Mouse (Mus musculus): Measurements from ENCODE around the gene Nbas.
A peak's percentile ranks its signal among the peaks of the same experiment; 100 is the strongest.

Nbas gene

DNA sequence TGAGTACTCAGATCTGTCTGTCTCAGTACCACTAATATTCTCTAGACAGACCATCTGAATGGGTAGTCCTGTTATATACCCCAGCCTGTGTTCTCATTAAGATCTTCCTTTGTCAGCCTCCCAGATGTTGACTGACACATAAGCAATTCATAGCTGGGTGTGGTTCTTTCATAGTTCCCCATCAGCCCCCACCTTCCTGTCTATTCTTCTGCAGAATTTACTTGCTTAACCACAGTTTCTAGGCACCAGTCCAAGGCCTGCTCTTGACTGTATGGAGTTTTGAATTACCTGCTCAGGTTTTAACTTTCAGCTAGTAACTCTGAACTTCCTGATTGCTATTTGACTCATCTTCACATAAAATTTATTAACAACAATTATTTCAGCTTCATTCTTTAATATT is 141.3 kb downstream of the Nbas start:
- no peak for DNase-seq

DNA sequence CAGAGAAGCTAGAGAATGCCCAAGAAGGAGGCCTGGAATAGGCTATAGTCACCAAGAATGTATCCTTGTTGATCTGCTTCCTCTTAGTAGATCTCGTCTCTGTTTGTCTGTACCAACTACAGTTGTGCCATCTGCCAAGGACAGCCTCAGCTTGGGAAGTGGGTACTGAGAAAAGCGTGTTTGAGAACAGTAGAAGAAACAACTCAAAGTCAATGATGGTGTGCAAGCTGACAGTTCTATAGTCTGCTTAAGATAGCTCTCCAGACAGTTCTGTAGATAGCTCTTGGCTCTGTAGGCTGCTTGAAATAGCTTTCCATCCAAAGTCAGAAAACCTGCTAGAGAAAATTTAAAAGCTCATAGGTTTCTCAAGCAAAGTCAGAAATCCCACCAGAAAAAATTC is 149.7 kb downstream of the Nbas start:
- no peak for DNase-seq

DNA sequence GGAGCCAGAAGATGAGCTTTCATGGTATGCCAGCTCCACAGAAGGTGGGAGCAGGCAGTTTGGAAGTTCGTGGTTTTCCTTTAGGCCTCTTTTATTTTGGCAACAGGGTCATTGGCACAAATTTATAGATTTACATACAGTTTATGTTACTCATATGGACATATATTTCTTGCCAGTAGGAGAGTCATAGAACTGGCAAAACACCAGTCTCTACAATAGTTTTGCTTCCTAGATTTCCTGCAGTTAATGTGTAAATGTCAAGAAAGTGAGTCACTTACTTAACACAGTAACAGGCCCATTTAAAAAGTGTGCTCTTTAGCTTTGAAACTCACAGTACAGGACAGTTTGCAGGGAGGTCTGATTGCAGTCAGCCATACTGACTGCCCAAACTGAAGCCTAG is 161.3 kb downstream of the Nbas start:
- DNase-seq = no peak

DNA sequence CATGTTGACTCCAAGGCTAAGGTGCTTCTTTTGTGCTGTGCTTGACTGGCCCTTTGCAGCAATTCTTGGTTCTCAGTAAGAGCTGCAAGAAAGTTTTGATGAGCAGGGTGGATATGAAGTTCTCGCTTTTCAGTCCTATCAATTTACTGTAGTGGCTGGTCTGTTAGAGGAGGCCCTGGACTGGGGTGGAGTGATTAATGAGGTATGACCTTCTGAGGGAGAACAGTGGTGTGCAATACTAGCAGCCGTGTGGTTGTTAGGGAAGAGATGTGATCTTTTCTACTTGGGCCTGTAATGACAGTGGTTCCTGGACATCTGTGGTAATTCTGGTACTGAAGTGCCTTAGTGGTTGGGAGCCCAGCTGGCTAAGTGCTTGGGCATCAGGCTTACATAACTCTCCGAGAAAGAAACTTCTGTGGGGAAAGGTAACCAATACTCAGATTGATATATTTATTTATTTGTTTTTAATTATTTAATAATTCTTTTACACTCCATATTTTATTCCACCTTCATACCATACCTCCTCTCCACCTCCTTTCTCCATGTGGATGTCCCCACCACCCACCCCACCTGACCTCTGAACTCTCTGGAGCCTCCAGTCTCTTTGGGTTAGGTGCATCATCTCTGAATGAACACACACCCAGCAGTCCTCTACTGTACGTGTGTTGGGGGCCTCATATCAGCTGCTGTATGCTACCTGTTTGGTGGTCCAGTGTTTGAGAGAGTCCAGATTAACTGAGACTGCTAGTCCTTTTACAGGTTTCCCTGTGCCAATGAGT is 175.9 kb downstream of the Nbas start:
- no peak for DNase-seq

DNA sequence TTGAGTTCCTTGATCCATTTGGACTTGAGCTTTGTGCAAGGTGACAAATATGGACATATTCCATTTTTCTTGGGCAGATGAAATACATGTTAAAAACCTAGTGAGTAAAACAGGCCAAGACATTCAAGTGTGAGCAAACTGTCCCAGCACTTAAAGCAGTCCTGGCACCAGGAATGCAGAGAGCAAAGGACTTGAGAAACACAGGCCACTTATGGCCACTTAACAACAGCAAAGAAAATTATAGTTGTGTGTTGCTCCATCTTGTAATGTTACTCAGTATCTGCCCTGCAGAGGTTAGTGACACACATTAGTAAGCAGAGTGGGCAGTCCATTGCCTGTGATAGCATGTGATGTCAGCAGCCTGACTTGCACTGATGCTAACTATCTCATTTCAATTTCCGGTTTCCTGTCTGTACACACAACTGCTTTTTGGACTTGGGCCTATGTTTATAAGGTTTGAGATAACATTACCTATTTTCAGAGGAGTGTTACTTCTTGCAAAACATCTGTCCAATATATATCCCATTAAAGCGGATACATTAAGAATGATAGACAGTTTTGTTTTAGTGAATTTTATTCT is 176.6 kb downstream of the Nbas start:
- no peak for DNase-seq

DNA sequence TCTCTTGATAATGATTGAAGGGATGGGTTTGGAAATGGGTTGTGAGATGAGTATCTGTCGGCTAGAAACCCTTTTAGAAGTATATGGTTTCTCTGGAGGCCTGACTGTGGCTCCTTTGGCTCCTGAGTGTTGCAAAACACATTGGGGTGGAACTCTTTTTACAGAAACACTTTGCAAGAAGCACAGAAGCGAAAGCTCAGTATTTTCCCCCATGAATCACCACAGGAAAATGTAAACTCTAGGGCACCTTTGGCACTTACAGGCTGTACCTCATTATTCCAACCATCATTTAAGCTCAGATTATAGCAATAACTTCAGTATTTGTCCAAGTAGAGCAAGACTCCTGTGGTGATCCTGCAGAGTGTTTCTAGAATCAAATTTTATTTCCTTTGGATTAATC is 180.0 kb downstream of the Nbas start:
- no peak for DNase-seq

DNA sequence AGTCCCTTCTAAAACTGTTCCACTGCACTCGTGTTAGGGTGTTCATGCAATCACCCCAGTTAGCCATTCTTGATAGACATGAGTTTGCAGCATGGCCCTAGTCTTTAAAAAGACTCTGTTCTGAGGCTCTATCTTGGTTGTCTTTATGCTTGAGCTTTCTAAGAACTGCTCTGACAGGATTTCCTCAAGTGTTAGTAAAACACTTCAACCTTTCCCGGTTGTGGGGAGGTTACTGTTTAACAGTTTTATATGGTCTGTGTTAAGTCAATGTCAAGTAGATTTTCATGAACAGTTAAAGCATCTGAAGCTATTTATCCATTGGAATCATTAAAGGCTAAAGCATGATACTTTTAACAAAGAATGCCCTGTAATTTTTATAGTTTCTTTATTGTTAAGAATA is 183.1 kb downstream of the Nbas start:
- no peak for DNase-seq

DNA sequence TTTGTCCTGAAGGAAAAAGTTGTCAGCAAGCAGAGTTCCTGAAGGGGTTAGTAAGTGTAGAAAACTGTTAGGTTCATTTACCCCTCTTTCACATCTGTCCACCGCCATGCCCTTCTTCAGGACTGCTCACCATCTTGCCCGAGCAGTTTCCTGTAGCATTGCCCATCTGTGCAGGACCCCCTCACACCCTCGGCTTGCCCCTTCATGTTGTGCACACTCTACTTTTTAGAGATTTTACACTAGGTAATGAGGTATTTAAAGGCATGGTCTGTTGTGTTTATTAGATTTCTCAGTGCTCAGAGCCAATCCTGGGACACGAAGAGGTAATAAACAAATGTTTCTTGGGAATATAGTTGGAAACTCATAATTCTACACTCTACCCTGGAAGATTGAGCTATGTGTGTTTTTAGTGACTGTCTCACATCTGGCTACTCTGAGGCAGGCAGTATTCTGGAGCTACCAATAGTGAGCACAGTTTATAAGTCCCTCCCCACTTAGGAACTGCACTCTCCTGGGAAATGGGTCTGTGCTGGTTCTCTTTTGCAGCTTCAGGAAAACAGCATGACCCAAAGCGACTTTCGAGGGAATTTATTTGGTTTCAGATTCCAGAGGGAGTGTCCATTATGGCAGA is 191.4 kb downstream of the Nbas start:
- DNase-seq = no peak

DNA sequence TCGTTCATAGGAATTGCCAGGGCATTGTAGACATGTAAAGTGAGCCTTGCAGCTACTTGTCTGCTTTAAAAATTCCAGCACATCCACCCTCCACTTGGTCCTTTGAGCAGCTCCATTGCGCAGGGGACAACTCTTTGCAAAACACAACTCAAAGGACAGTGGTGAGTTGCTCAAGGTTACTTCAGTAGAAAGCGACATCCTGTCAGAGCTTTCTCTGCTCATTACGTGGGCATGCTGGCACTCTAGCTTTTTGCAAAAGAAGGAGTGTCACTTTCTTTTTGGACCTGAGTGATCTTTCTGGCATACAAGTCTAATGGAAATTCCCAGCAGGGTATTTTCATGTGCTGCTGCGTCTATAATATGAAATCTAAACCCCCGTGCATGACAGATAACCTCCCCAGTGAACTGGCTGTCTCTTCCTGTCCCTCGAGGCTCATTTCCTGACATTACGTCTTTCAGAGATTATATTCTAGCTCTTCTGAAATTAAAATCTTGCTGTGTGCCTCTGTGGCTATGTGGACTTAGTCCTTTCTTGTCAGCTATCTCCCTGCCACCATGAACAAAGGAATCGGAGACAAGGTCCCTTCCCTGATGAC is 192.7 kb downstream of the Nbas start:
- no peak for DNase-seq

DNA sequence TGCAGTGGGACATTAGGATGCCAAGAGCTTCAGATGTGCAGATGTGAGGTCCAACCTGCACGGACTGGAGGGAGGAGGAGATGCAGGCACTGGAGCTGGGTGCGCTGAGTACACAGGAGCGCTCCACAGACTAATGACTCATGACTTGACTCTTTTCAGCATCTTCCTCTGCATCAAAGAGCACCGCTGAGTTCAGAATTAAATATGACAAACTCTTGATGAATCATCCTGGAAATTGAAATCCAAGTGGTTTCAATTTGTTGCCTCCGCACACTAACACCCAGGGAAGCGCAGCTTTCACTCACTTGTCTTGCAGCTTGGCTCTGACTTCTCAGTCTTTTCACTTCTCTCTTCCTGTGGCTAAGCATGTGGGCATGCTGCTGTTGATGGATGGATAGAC is 193.5 kb downstream of the Nbas start:
- no peak for DNase-seq

DNA sequence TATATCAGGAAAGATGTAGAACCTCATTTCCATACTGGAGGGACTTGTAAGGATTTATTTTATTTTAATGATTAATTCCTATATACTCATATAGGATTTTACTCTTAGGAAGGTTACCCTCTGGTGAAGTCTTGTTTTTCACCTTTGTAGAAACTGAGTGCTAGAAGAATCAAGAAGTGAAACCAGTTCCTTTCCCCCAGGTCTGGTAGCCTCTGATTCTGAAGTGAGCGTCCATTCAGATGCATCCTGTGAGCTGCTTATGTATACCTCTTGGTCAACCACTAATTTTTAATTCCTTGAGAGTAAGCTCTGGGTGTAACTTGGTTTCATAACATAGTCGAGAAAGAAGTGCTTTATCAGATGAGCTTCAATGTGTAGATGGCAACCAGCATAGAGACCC is 196.6 kb downstream of the Nbas start:
- no peak for DNase-seq

DNA sequence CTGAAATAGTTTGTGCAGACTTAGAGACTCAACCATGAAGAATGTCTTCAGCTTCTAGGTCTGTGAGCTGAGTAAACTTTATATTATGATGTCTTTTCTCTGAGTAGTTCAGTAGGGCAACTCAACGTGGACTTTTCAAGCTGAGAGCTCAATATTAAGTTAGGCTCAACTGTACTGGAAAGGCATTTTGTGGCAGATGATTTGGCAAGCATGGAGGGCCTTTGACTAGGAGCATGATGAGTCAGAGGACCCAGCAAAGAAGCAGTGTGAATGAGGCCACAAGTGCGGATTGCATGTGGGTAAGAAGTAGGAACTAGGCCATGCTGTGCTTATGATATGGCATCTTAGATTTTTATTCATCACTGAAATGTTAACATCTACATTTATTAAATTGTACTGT is 205.9 kb downstream of the Nbas start:
- DNase-seq = no peak

DNA sequence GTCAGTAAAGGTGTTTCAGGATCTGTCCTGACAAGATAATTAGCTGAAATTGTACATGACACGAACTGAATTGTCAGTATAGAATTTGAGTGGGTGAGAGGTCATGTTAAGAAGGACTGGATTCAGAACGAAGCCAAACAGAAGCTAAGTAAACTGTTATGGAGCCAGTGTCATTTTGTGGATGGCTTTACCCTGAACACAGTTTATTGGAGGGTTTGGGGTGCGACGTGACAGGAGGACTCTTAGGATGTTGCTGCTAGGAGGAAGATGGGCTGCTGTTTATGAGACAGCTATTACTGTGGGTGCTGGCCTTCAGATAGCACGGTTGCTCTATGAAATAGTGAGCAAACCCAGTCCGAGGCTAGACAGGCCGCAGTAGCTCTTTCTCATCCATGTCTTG is 210.2 kb downstream of the Nbas start:
- DNase-seq = peak; percentile 37

DNA sequence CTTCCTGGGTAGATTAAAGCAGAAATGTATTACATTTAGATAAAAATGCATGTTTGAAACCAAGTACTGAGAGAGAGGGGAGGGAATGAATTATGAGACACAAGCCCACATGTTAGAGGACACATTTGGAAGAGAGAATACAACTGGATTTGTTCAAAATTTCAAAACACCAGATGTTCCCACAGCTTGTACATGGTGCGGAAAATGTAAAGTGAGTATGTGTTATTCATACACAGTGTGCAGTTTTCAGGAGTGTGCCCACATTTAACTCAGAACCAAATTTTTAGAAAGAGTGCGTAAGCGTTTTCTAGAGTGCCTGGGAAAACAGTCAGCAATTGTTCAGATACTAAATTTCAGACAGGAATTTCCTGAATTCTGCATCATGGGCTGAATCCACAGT is 217.3 kb downstream of the Nbas start:
- DNase-seq = no peak

DNA sequence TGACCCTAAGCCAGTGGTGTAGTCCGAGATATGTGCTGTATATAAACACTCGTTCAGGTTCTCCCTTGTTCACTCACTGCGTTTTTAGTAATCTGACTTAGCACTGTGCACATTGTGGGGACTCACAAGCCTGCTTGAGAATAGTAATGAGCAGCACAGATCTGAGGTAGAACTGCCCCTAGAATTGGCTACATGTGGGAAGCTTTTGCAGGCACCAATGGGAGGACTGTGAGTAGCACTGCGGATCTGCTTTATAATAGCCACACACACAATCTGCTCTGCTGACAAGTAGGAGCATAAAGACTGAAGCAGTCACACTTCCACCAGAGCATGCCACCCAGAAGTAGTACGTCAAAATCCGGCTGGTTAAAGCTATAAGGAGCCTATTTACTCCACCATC is 228.3 kb downstream of the Nbas start:
- DNase-seq = peak; percentile 61

DNA sequence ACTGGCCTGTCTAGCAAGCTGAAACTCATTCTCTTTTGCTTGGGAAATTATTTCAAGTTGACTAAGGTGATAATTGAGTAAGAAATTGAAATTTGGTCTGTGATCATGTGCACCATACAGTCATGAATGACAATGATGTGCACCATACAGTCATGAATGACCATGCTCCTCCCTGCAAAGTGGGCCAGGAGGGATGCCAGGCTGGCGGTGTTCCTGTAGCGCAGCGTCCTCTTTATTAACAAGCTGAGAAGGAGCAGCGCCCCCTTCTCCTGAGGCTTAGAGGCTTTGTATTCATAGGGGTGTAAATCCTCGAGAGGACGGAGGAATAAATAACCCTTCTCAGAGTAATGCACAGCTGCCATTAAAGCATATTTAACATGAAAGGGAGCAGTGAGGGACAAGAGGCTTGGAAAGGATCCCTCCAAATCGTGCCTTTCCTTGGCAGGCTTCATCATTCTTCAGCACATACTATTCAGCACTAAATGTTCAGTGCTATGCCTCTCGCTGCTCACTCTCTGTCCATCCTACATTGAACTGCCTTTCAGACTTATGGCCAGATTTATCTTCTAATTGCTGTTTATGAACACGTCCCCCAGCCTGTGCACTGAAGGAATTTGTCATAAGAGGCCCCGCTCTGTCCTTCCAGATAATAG is 230.4 kb downstream of the Nbas start:
- DNase-seq = peak; percentile 29

DNA sequence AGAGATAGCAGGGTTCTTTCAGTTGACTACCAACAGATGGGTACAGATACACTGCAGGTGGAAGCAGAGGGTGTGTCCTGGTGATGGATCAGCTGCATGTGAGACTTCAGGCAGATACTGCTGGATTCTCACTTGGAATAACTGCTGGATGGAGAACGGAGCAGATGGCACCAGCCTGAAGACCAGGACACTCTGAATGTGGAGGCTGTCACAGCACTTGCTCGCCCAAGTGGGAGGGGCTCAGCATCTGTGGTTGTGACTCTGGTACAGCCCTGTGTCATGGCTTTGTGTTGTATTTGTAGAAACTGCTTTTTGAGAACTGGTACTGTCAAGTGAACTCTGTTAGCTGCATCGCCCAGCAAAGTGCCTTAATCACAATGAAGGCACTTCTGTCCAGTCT is 231.3 kb downstream of the Nbas start:
- DNase-seq = no peak

DNA sequence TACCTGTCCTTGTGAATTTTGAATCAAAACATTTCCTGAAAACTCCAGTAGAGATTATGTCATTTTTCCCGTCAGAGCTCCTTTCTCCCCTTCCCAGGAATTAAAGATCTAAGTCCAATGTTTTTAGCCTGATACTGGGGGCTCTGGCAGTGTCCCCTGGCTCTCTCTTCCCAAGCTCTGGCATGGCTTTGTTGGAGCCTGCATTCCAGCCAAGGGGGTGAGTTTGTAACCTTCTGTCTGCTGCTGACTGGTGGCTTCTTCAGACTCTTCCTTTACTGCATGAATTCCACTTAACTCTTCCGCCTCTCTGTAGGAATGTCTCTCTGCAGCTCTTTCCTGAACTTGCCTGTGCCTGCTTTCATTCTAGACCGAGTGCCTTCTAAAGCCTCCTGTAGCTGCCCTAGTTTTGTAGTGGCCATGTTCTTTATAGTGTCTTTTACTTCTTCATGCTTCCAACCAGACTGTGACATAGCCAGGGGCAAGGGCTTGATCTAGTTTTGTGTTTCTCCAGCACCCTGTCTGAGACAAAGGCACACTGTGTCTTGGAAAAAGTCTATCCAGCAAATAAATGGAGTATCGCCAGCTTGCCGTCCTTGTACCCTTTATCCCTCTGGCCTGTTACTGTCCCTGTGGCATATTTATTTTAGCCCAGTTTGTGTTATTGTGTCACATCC is 236.0 kb downstream of the Nbas start:
- DNase-seq = peak; percentile 49

DNA sequence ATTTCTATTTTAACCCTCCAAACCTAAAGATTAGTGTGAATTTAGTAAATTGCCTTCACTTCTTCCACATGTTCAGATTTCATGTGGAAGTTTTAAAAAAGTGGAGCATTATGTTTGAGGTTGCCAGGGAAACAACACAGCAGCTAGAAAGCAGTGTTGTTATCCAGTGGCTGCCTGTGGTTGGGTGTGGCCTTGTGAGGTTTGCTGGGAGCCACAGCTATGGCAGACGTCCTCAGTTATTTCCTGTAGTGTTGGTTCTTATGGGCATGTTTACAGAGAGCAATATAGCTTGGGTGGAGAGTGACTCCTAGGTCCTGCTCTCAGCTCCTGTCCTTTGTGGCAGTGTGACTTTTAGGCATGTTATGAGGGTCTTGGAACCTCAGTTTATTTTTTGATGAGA is 249.1 kb downstream of the Nbas start:
- peak; percentile 28 for DNase-seq

DNA sequence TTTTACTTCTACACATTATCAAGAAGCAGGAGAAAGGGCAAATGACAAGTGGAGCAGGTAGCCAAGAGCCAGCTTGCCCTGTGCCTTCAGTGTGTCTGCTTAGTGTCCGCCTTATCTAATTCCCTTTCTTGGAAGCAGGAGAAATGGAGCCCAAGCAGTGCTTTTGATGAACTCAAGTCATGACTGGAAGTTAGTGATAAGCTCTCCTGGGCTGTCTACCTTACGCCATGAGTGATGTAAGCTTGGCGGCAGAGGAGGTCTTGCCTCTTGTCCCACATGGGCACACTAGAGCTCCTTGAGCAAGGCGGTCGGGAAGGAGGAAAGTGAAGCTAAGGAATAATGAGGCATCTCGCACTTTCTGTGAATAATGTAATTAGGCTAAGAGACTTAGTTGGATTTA is 250.5 kb downstream of the Nbas start:
- peak; percentile 25 for DNase-seq

DNA sequence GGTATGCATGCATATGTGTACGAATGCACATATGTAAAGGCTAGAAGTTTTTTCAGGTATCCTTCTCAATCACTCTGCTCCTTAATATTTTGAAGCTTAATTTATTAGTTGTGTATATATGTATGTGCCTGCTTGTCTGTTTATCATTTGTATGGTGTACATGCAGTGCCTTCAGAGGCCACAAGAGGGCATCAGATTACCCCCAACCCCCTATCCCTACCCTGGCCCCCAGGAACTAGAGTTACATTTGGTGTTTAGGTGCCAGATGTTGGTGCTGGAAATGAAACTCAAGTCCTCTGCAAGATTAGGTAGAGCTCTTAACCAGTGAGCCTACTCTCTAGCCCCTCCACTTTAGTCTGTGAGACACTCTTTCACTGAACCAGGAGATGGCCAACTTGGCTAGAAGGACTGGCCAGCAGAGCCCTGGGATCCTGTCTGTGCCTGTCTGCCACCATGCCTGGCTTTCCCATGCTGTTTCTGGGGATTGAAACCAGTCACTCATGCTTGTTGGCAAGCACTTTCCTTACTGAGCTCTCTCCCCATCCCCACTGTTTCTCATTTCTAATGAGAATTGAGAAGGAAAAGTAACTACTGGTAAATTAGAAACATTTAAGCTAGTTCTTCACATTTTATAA is 263.9 kb downstream of the Nbas start:
- peak; percentile 66 for DNase-seq

DNA sequence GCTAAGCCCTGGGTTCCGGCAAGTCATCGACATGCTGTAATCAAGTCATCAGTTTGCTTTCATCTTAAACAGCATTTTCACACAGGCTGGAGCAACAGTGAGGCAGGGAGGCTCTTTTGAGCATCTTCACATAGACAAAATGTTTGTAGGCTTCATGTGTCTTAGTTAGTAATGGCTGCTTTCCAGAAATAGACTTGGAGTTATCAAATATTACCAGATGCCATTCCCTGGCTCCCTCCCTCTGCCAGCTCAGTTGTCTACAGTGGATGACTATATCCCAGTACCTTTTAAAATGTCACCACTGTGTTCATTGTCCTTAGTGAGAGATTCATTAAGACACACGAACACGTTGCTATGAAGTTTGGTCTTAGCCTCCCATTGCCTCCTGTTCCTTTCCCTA is 270.2 kb downstream of the Nbas start:
- peak; percentile 40 for DNase-seq

DNA sequence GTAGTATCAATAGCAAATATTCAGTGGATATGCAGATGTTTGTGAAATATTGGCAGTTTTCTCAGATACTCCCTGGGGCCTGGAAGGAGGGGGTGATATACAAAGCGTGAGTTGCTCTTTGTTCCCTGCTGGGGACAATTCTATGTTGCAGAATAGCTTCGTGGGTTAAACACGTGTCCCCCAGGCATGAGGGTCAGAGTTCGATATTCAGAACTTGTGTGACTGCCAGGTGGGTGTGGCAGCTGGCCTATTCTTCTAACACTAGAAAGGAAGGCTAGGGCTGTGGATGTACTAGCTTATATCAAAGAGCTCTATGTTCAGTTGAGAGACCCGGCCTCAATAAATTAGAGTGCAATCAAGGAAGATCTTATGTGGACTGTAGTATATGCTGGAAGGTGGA is 274.9 kb downstream of the Nbas start:
- peak; percentile 51 for DNase-seq

All from heart, adult 11 months (tissue).